Comparison of ENCODE assay signal across 16 mouse cellular contexts in genomic region chr3:108751691-108752090, GRCm38 (mm10). TPM values are rescaled to one million over a fixed set of nuclear protein-coding genes. Genes with fewer than 3 reads are reported as not detected.
DNase-seq lines count a peak whose midpoint lies in the region; ATAC-seq and TF ChIP-seq lines count a peak whose summit lies in the region.
"Had no signal": no experiment of that assay in that cellular context is flagged by ENCODE, and none has a peak within 500 bp of the region (broad histone marks: within the 10 kb centered on the region; RNA-seq: fewer than 3 reads in every experiment).

No protein-coding gene starts in this region.

- no peaks in the 10 kb centered on the region for H3K36me3 ChIP-seq in lung, embryonic 14.5 days (ENCODE audit: insufficient read depth)
- H3K36me3 ChIP-seq in liver, embryonic 11.5 days (ENCODE audit: control insufficient read depth, insufficient read depth, low read length) = no peaks in the 10 kb centered on the region
- no peaks in the 10 kb centered on the region for H3K36me3 ChIP-seq in stomach, embryonic 16.5 days (ENCODE audit: control insufficient read depth, insufficient read depth, low read length)

- 0 out of 2 replicates have a peak overlapping the region, but pooled peaks have one; percentile 40 for H3K27ac ChIP-seq in lung, embryonic 14.5 days (ENCODE audit: low read depth)
- peak overlapping the region; percentile 44 for H3K27ac ChIP-seq in liver, embryonic 11.5 days (ENCODE audit: low read depth, low read length)
- peak overlapping the region; percentile 11; the same call in 1 of the 2 replicates for H3K27ac ChIP-seq in stomach, embryonic 16.5 days (ENCODE audit: low read length)
- H3K27ac ChIP-seq: heart, adult 2 months; hindbrain, embryonic 14.5 days had no signal

- H3K9me3 ChIP-seq in lung, embryonic 14.5 days (ENCODE audit: low read depth, low read length) = no peaks in the 10 kb centered on the region
- no peaks in the 10 kb centered on the region for H3K9me3 ChIP-seq in liver, embryonic 11.5 days (ENCODE audit: control insufficient read depth, low read length)
- H3K9me3 ChIP-seq in stomach, embryonic 16.5 days (replicated peaks; ENCODE audit: control insufficient read depth, low read length) = no peaks in the 10 kb centered on the region

- no peak for TF ChIP-seq CTCF in lung, embryonic 14.5 days (IDR thresholded peaks at IDR 0.05; ENCODE audit: low read depth)

- no peak overlapping the region for H3K4me2 ChIP-seq in lung, embryonic 14.5 days
- peak overlapping the region; percentile 40 for H3K4me2 ChIP-seq in liver, embryonic 11.5 days
- no peak overlapping the region for H3K4me2 ChIP-seq in stomach, embryonic 16.5 days (ENCODE audit: low read depth, low read length)
- H3K4me2 ChIP-seq: hindbrain, embryonic 14.5 days had no signal

- 60% methylated on average over 6 of the region's 6 CpGs for WGBS in lung, embryonic 14.5 days
- WGBS in liver, embryonic 11.5 days = 32% methylated on average over 6 of the region's 6 CpGs
- 71% methylated on average over 6 of the region's 6 CpGs for WGBS in stomach, embryonic 16.5 days

- H3K9ac ChIP-seq in lung, embryonic 14.5 days = no peak overlapping the region
- H3K9ac ChIP-seq in liver, embryonic 11.5 days (ENCODE audit: low read depth, low read length) = 0 out of 2 replicates have a peak overlapping the region, but pooled peaks have one; percentile 35
- no peak overlapping the region for H3K9ac ChIP-seq in stomach, embryonic 16.5 days (ENCODE audit: low read length)
- H3K9ac ChIP-seq: hindbrain, embryonic 14.5 days had no signal

- no peaks in the 10 kb centered on the region for H3K27me3 ChIP-seq in lung, embryonic 14.5 days (ENCODE audit: insufficient read depth, low read length)
- H3K27me3 ChIP-seq in liver, embryonic 11.5 days (replicated peaks; ENCODE audit: control insufficient read depth, insufficient read depth, low read length) = no peaks in the 10 kb centered on the region; the same call in 1 of the 2 replicates
- H3K27me3 ChIP-seq in stomach, embryonic 16.5 days (ENCODE audit: control insufficient read depth, insufficient read depth, low read length) = no peaks in the 10 kb centered on the region

- no peaks in the 10 kb centered on the region for H3K4me1 ChIP-seq in lung, embryonic 14.5 days (ENCODE audit: insufficient read depth)
- peaks cover 15% of the 10 kb centered on the region for H3K4me1 ChIP-seq in liver, embryonic 11.5 days (replicated peaks; ENCODE audit: control insufficient read depth, insufficient read depth, low read length)
- no peaks in the 10 kb centered on the region for H3K4me1 ChIP-seq in stomach, embryonic 16.5 days (ENCODE audit: control insufficient read depth, insufficient read depth, low read length)

- DNase-seq in lung, embryonic 14.5 days = no peak
- no peak for DNase-seq in lung, postnatal 36 days
- DNase-seq in liver, embryonic 11.5 days (ENCODE audit: low spot score) = no peak
- DNase-seq in kidney, adult 11 months = no peak
- DNase-seq in kidney, postnatal 14 days = no peak
- DNase-seq: cerebellum, postnatal 25 days; heart, adult 2 months; kidney, adult 18-20 months; midbrain, embryonic 14.5 days; right cerebral cortex, postnatal 14 days had no signal

- no peak for ATAC-seq in lung, embryonic 14.5 days (ENCODE audit: insufficient read depth)
- peak; percentile 74 for ATAC-seq in erythroblast, adult 5-6 weeks (replicated peaks; ENCODE audit: low FRiP score, poor library complexity, severe bottlenecking)
- ATAC-seq in liver, embryonic 11.5 days (replicated peaks; ENCODE audit: low FRiP score) = peak; percentile 89
- ATAC-seq in stomach, embryonic 16.5 days (ENCODE audit: insufficient read depth, low FRiP score) = no peak
- ATAC-seq: forebrain, embryonic 16.5 days; Patski had no signal

- H3K4me3 ChIP-seq in lung, embryonic 14.5 days (ENCODE audit: low read depth, low read length) = no peak overlapping the region
- 0 out of 2 replicates have a peak overlapping the region, but pooled peaks have one; percentile 1 for H3K4me3 ChIP-seq in liver, embryonic 11.5 days (ENCODE audit: low read depth, low read length)
- H3K4me3 ChIP-seq in stomach, embryonic 16.5 days (replicated peaks; ENCODE audit: low read length) = no peak overlapping the region
- H3K4me3 ChIP-seq: heart, adult 2 months had no signal

RNA-seq across cellular contexts. Expression of gene Aknad1, which starts 12.2 kb away (rescaled TPM):
- 0.05 and 0.11 TPM in 2 replicates for polyA plus RNA-seq in lung, embryonic 14.5 days (2014; fragmentation: Nextera tagmentation; extraction: Ambion mirVana)
- total RNA-seq in erythroblast, adult 5-6 weeks (2015; ENCODE audit: low replicate concordance) = 1.3 and 6.3 TPM in 2 replicates
- 1.6 and 8.6 TPM in 2 replicates for total RNA-seq in erythroblast, adult 5-6 weeks (2017; ENCODE audit: low replicate concordance)
- 0.44 and 0.45 TPM in 2 replicates for polyA plus RNA-seq in liver, embryonic 11.5 days (2014; fragmentation: Nextera tagmentation; extraction: Ambion mirVana)
- 0.49 and 0.97 TPM in 2 replicates for polyA plus RNA-seq in stomach, embryonic 16.5 days (2015; fragmentation: Nextera tagmentation; extraction: Ambion mirVana)
- polyA plus RNA-seq: forebrain, embryonic 16.5 days; heart, embryonic 16.5 days; hindbrain, embryonic 14.5 days; midbrain, embryonic 14.5 days; Patski had no signal

RNA-seq across cellular contexts. Expression of gene Gpsm2, which starts 29.6 kb away (rescaled TPM):
- 55.1 and 59.7 TPM in 2 replicates for polyA plus RNA-seq in lung, embryonic 14.5 days (2014; fragmentation: Nextera tagmentation; extraction: Ambion mirVana)
- total RNA-seq in erythroblast, adult 5-6 weeks (2015; ENCODE audit: low replicate concordance) = 8.2 and 25.0 TPM in 2 replicates
- total RNA-seq in erythroblast, adult 5-6 weeks (2017; ENCODE audit: low replicate concordance) = 47.5 and 64.2 TPM in 2 replicates
- polyA plus RNA-seq in liver, embryonic 11.5 days (2014; fragmentation: Nextera tagmentation; extraction: Ambion mirVana) = 41.8 and 46.2 TPM in 2 replicates
- polyA plus RNA-seq in stomach, embryonic 16.5 days (2015; fragmentation: Nextera tagmentation; extraction: Ambion mirVana) = 51.3 and 57.7 TPM in 2 replicates

Comparison
In these comparisons a context has a peak if more than half of its experiments do, and no peak if none do; other contexts are left out.
1. ATAC-seq: peak in erythroblast, adult 5-6 weeks (single experiment) and liver, embryonic 11.5 days (single experiment); none in lung, embryonic 14.5 days (single experiment) and stomach, embryonic 16.5 days (single experiment).
2. Peak in every context shown above with its lines, with median percentiles within 50 percentile points of each other: H3K27ac ChIP-seq.